Mouse (Mus musculus) brain, embryonic 14.5 days (tissue): ENCODE measurements around the gene Abtb1. TPM values are rescaled to one million over a fixed set of nuclear protein-coding genes. Genes with fewer than 3 reads are reported as not detected.
A peak's percentile ranks its signal among the peaks of the same experiment; 100 is the strongest.

Experiments used
- DNase-seq: peaks from one replicate; pipeline ENCODE4 v3.0.0-alpha.2; 2011; ENCODE audit warnings: low read depth
- CTCF ChIP-seq: fragments of 200-500 bp; IDR thresholded peaks from 2 replicates; pipeline ENCODE4 v1.5.1; 2012; ENCODE audit warnings: inconsistent platforms, mild to moderate bottlenecking, moderate library complexity, borderline replicate concordance; ENCODE audit not compliant: insufficient read depth, insufficient read length; ENCODE audit errors: extremely low read depth
- POLR2A ChIP-seq: fragments of 200-500 bp; IDR thresholded peaks from 2 replicates; pipeline ENCODE4 v1.6.1; 2012; ENCODE audit warnings: mild to moderate bottlenecking, inconsistent platforms, borderline replicate concordance; ENCODE audit not compliant: poor library complexity, insufficient read depth, insufficient read length, severe bottlenecking; ENCODE audit errors: extremely low read depth
- polyA plus RNA-seq: library from polyadenylated mRNA; depleted of rRNA; stranded (reverse); fragments of >200 nt; gene quantifications from 2 replicates; pipeline ENCODE4 v1.2.3, GENCODE M21; 2012

Gene Abtb1
- polyA plus RNA-seq, 1 experiment = 61.7 TPM

DNA sequence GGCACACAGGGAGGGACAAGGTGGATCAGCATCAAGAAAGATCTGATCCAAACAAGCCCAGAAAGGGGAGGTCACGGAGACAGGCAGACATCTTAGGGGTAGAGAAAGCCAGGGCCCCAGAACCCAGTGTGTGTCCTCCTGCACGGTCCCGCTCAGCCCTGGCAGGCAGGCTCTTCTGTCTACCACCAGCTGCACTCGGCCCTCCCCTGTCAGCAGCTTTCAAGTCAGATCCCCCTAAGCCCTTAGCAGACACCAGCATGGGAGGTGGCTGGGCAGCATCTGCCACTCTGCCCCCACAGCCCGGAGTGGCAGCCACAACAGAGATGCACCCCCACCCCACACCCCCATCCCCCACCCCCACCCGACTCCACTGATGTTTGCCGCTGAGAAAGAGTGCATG, 31.0 kb upstream of the Abtb1 start:
- peak; percentile 88 for DNase-seq
- no peak for TF ChIP-seq POLR2A
- no peak for TF ChIP-seq CTCF

DNA sequence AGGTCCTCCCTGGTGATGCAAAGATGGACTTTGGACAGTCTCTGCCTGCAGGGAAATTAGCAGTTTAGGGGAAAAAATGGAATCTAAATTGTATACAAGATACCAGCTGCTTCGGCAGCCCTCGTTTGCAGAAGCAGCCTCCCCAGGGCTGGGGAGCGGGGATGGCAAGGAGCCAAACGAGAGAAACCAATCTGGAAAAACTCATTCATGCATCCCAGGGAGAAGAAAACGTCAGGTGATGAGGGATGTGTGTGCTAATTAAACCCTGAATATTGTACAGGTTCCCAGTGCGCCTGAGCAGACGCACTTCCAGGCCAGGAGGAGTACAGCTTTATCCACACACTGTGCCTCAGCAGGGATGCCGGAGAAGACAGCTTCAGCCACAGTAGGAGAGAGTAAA, 29.8 kb upstream of the Abtb1 start:
- TF ChIP-seq CTCF (no peak), POLR2A (no peak)
- DNase-seq = peak; percentile 94

DNA sequence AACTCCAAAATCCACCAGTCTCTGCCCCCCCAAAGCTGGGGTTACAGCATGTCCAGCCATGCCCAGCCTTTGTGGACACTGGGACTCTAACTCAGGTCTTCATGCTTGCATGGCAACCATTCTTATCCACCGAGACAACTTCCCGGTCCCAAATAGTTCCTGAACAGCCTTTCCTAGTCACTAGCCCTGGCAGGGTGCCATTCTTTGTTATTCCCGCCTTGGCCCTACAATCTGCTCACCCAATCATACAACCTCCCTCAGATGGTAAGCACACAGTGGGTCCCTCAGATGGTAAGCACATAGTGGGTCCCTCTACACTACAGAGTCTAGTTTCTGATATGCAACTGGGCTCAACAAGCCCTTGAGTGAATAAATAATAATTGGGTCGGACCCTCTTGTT, 28.8 kb upstream of the Abtb1 start:
- DNase-seq = peak; percentile 56
- TF ChIP-seq POLR2A = no peak
- TF ChIP-seq CTCF = no peak

DNA sequence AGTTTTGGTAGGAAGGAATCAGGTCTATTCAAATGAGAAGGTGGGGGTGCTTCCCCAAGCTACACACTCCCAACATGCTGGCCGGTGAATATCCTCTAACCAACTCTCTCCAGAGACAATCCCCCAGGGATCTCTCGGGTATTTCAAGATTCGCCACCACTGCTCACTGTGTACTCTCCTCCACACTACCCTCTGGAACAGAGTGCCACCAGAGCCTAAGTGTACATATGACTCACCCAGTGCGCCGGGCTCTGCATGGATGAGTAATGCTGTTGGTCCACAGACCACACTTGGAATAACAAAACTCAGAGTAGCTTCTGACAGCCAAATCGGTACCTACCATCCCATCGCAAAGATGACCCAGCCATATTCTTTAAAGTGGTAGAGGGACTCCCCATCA, 27.7 kb upstream of the Abtb1 start:
- DNase-seq = no peak
- TF ChIP-seq POLR2A (no peak), CTCF (no peak)

DNA sequence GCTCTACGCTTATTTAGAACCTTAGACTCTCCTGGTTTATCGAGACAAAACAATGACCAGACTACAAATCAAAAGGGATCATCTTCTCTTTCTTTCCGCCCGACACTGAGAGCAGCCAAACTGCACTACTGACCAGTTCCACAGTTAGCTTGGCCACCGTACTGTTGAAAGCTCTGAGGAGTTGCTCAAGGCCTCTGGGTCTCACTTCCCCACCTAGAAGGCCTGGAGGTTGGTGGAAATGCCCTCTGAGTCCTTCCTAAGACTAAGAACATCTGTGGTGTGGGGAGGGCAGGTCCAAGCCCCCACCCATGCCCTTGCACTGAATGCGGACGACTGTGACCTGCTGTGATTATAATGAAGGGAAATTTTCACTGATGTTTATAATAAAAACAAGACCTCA, 23.9 kb upstream of the Abtb1 start:
- TF ChIP-seq CTCF (no peak), POLR2A (no peak)
- DNase-seq = no peak

DNA sequence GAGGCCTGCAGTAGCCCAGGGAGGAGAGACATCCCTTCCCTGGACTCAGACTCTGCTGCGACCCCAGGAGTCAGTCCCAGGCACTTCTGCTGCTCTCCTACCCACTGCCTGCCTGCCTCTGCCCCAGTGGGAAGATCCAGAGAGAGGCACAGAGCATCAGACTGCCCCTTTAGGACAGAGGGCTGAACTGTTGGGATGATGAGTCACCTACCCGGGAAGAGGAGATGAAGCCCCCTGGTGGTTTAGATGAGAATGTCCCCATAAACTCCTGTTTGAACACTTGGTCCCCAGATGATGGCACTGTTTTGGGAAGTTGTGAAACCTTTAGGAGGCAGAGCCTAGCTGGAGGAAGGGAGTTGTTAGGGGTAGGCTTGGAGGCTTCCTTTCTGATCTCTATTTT, 19.1 kb upstream of the Abtb1 start:
- DNase-seq = peak; percentile 54
- TF ChIP-seq POLR2A = no peak
- peak; percentile 52; the same call in 1 of the 2 replicates for TF ChIP-seq CTCF

DNA sequence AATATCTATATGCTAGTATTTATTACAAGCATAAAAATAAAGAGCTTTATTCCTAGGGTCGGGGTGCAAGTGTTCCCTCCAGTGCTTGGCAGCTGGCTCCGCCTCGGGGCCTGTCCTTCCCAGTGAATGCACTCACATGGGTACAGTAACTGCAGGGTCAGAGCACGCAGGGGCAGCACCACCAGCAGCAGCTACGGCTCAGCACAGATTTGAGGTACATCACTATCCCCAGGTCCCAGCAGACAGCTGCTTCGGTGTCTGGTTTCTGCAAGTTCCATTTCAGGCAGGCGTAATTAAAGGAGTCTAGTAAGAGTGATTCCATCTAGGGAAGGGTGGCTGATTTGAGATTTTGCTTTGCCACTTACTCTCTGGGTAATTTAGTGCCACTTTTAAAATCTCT, 16.6 kb upstream of the Abtb1 start:
- no peak for DNase-seq
- TF ChIP-seq POLR2A (no peak), CTCF (no peak)

DNA sequence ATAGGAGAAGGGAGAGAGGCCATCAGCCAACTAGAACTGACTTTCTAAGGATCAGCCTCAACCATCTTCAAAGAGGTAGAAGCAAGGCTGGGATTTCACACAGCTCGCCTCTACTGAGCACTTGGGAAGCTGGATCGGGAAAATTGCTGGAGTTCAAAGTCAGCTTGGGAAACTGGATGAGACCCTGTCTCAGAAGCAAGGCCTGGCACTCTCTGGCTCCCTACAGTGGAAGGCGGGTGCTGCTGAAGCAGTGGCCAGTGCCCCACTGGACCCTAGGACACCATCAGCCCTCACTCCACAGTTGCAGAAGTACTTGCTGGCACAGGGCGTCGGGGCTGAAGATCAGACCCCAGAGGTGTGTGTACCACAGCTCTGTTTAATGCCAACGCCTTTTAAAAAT, 16.0 kb upstream of the Abtb1 start:
- no peak for DNase-seq
- no peak for TF ChIP-seq CTCF
- no peak for TF ChIP-seq POLR2A

DNA sequence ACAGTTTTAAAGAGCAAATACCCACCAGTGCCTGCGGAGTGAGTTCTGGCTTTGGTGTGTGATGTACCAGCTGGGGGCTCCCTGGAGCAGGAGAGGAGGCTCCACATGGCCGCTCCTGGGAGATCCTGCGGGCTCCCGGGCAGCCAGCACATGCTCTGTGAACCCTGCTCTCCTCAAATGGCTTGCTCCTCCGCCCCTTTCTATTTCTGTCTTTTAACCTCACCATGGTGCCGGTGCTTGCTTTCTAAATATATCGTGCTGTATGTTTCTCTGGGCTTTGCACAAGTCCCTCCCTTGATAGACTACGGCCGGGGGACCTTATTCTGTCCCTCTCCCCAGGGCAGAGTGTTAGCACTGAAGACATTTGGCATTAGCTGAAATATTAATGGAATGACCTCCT, 15.5 kb upstream of the Abtb1 start:
- TF ChIP-seq POLR2A (no peak), CTCF (no peak)
- DNase-seq = no peak

DNA sequence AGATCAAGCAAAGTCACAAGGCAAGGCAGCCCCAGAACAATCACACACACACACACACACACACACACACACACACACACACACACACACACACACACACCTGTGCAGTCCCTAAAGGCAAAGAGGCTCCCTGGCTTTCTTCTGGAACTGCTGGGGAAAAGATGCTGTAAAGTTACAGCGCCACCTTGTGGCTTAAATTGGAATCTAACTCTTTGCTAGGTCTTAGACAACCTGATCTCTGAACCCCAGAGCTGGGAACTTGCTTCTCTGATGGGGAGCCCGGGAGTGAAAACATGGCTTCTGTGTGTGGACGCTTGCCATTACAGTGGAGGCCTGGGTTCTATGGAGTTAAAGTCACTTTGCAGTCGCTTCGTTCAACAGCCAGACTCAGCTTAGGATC, 13.9 kb upstream of the Abtb1 start:
- TF ChIP-seq CTCF (peak; percentile 69; the same call in 1 of the 2 replicates), POLR2A (no peak)
- DNase-seq = peak; percentile 75

DNA sequence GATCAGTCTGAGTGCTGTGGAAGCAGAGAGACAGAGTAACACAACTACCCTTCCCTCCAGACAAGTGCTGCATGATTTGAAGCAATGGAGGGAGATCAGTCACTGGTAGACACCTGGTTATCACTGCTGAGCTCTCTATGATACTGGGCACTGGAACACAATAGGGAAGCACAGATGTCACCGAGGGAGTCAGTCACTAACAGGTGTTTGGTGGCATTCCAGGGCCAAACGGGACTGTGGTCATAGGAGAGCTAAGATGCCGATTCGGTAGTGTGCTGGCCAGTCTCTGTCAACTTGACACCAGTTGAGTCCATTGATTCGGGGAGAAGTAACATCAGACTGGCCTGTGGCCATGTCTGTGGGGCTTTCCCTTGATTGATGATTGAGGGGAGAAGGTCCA, 12.7 kb upstream of the Abtb1 start:
- DNase-seq = no peak
- TF ChIP-seq CTCF (no peak), POLR2A (no peak)

DNA sequence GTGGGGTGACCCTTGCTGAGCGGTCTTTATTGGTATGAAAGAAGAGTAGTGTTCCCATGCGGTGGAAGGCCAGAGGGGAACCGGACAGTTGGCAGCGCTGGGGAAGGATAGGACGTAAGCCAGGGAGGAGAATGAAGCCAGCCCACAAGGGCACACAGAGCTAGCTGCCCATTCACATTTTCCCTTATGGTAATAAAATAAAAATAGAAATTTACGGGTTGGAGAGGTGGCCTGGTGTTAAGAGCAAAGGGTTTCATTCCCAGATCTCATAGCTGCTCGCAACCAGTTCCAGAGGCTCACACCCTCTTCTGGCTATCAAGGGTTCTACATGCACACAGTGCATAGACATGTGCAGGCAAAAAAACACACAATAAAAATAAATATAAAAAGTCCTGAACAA, 8.2 kb upstream of the Abtb1 start:
- no peak for DNase-seq
- TF ChIP-seq POLR2A (no peak), CTCF (no peak)

DNA sequence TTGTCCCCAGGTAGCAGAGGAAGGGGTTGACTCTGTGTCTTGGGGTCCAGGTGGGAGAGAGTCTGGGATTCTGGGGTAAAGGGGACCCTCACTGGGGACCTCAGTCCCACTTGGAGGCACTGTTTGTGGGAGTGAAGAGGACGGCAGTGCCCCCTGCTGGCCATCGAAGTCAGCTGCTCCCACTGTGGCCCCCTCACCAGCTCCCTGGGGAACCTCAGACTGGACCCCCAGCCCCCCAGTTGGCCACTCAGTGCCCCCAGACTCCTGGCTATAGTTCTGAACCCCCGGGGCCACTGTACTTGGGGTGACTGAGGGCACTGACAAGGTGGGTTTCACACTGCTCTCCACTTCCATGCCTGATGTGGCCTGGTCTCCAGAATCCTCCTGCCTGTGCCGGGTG, 7.5 kb upstream of the Abtb1 start:
- no peak for DNase-seq
- no peak for TF ChIP-seq POLR2A
- peak; percentile 58; the same call in 1 of the 2 replicates for TF ChIP-seq CTCF
